Mouse (Mus musculus) forelimb bud, embryonic 11.5 days (tissue): Measurements from ENCODE around the gene Ntn5.
A peak's percentile ranks its signal among the peaks of the same experiment; 100 is the strongest.
"Not testable (repeated sequence)": the region's sequence is repeated elsewhere in the genome, so short reads cannot be mapped to it uniquely, and the experiment has no call there.

Experiments
- DNase-seq: peaks from one replicate; pipeline ENCODE4 v3.0.0-alpha.2; 2012; ENCODE audit warnings: low read depth, low spot score

Ntn5 gene

GRCm38 (mm10) chr7:45683396-45684050, at the start of gene Ntn5:
Gene Ntn5 (plus strand): TSS chr7:45684022.
- DNase-seq = no peak

- no peak for DNase-seq
Observed at GRCm38 (mm10) chr7:45634946-45635681, 48.7 kb upstream of the Ntn5 start.

- DNase-seq = no peak
Observed at GRCm38 (mm10) chr7:45635711-45636688, 47.8 kb upstream of the Ntn5 start.

- no peak for DNase-seq
Observed at GRCm38 (mm10) chr7:45637710-45638109, 46.1 kb upstream of the Ntn5 start.

GRCm38 (mm10) chr7:45638623-45639401, 45.0 kb upstream of the Ntn5 start:
- peak; percentile 98 for DNase-seq

- DNase-seq = no peak
Observed at GRCm38 (mm10) chr7:45639561-45640027, 44.2 kb upstream of the Ntn5 start, which contains the start of gene Mamstr. Gene Mamstr (plus strand): TSS chr7:45639977.

GRCm38 (mm10) chr7:45640191-45640957, 43.4 kb upstream of the Ntn5 start:
- no peak for DNase-seq

GRCm38 (mm10) chr7:45641391-45642040, 42.3 kb upstream of the Ntn5 start:
- no peak for DNase-seq

GRCm38 (mm10) chr7:45642083-45642482, 41.7 kb upstream of the Ntn5 start:
- no peak for DNase-seq

- DNase-seq = no peak
Observed at GRCm38 (mm10) chr7:45642503-45643255, 41.1 kb upstream of the Ntn5 start.

- DNase-seq = peak; percentile 98
Observed at GRCm38 (mm10) chr7:45643441-45644178, 40.2 kb upstream of the Ntn5 start.

GRCm38 (mm10) chr7:45644183-45644582, 39.6 kb upstream of the Ntn5 start:
- peak; percentile 63 for DNase-seq

- no peak for DNase-seq
Observed at GRCm38 (mm10) chr7:45644872-45645590, 38.8 kb upstream of the Ntn5 start.

- DNase-seq = no peak
Observed at GRCm38 (mm10) chr7:45645591-45645971, 38.2 kb upstream of the Ntn5 start.

GRCm38 (mm10) chr7:45646671-45647070, 37.2 kb upstream of the Ntn5 start:
- no peak for DNase-seq

GRCm38 (mm10) chr7:45649351-45649750, 34.5 kb upstream of the Ntn5 start:
- DNase-seq = no peak

GRCm38 (mm10) chr7:45650484-45650883, 33.3 kb upstream of the Ntn5 start:
- DNase-seq = not testable (repeated sequence)
